Mouse (Mus musculus): ENCODE measurements at regions not wholly inside any gene's neighbourhood (a gene's known extent, or its start where the extent isn't known, plus 50 kb on each side); places are given as distances from the start of the nearest gene placed in this dataset.

DNA sequence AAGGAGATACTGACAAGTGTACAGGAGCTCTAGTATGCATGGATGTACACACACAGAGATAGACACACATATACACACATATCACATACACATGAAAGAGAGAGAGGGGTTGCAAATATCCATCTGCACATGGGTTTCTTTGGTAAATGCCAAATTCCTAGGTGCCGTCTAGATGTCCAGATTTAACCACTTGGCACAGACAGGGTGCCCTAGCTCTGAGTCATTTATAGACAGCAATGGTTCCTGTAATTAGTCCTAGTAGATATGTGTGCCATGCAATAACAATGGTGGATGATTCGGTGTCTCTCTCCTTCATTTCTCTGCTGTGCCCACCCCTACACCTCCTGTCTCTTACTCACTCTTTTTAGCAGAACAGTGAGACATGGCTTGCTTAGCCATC, 389.7 kb downstream of the Cd83 start:
- TF ChIP-seq POLR2A (IDR thresholded peaks at IDR 0.05; ENCODE audit: borderline replicate concordance, extremely low read depth, low read depth, low read length) (no peak), CTCF (IDR thresholded peaks at IDR 0.05; ENCODE audit: insufficient read depth, low read length) (no peak)

Data from lung, adult 2 months (tissue).